Mouse (Mus musculus) ES-Bruce4 (cell line): Measurements from ENCODE around the gene Ppib.

ENCODE experiments used
- CTCF ChIP-seq: IDR thresholded peaks from one replicate; pipeline ENCODE4 v1.8.1; 2011; ENCODE audit warnings: low read depth, low read length
- EP300 ChIP-seq: IDR thresholded peaks from 2 replicates; pipeline ENCODE4 v1.6.1; 2011; ENCODE audit warnings: low read depth, low read length; ENCODE audit not compliant: insufficient read depth
- POLR2A ChIP-seq: IDR thresholded peaks from one replicate; pipeline ENCODE4 v1.8.1; 2011; ENCODE audit warnings: low read length; ENCODE audit not compliant: insufficient read depth

DNA sequence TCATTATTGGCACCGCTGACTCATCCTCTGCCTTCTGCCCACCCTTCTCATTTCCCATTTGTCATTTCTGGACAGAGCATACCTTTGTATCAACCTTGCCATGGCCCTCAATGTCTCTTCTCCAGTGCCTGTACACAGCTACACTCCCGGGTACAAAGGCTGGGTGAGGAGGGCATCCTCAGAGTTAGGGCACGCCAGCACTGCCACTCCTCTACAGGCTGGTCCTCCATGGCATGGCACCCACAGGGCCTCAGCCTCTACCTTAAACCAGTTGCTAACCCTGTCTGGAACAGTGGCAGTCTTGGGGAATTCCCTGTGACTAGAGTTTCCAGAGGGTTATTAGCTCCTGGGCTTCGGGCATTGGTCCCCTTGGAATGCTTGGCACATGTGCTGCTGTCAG is 21.4 kb upstream of the Ppib start:
- TF ChIP-seq EP300 (no peak), POLR2A (no peak), CTCF (no peak)
